Mouse (Mus musculus): ENCODE results near the gene Osbpl3.

DNA sequence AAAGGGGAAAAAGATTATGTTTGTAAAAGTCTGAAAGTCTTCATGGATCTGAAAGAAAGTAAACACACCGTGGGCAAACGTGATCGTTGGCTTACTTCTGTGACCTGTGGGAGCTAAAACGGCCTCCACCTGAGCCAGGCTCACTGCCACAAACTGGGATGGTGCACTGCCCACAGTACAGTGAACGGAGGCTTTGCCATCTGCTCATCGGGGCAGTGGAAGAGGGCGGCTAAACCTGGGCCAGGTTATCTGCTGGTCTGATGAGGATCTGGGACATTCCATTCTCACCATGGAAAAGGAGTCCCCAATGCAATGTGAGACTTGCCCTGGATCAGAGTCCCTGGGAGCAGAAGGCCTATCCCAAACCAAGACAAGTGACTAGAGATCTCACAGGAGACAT, 89.7 kb downstream of the Osbpl3 start:
- no peak for TF ChIP-seq CTCF (IDR thresholded peaks at IDR 0.05; ENCODE audit: low read depth, low read length)
- no peak for TF ChIP-seq POLR2A (IDR thresholded peaks at IDR 0.05; ENCODE audit: extremely low read depth, insufficient read depth, low read length)
